Mouse (Mus musculus) G1E (cell line): ENCODE results near the gene Tmsb15b2.

Experiments used
- CTCF ChIP-seq: IDR thresholded peaks from 2 replicates; pipeline ENCODE4 v1.5.1; 2012; ENCODE audit warnings: low read depth, low read length, inconsistent platforms, mixed read lengths
- TAL1 ChIP-seq: conservative IDR thresholded peaks from 2 replicates; pipeline ENCODE4 v1.6.1; 2012; ENCODE audit warnings: low read depth, low read length, inconsistent platforms, mixed read lengths

DNA sequence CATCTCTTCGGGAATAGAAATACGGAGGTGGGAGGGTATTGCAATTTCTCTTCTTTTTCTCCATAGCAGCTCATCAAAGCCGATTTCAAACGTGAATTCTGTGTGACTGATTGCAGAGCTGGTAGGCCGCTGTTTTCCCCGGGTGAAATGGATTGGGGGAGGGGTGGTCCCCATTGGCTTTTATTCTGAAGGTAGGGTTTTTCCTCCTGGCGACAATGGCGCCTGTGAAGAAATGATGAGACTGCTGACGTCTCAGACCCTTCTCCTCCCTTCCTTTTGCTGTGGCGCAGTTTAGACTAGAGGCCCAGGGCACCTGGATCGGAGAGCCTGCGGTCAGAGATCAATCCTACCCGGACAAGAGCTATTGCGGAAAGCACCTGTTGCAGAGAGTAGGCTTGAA is 18.3 kb upstream of the Tmsb15b2 start:
- no peak for TF ChIP-seq CTCF
- no peak for TF ChIP-seq TAL1
